Mouse (Mus musculus): ENCODE measurements at regions not wholly inside any gene's neighbourhood (a gene's known extent, or its start where the extent isn't known, plus 50 kb on each side); places are given as distances from the start of the nearest gene placed in this dataset.

- 97% methylated on average over 1 of the region's 1 CpGs for WGBS
- H3K9me3 ChIP-seq: no peaks in the 10 kb centered on the region
- no peaks in the 10 kb centered on the region for H3K4me1 ChIP-seq (replicated peaks)
- no peaks in the 10 kb centered on the region for H3K27me3 ChIP-seq
- no peak overlapping the region for H3K4me2 ChIP-seq (replicated peaks)
- H3K36me3 ChIP-seq: no peaks in the 10 kb centered on the region
- no peak overlapping the region for H3K9ac ChIP-seq (replicated peaks)
- no peak for ATAC-seq
- no peak overlapping the region for H3K27ac ChIP-seq
- H3K4me3 ChIP-seq (replicated peaks): no peak overlapping the region
These were observed 367.4 kb upstream of the Arhgap42 start for GRCm38 (mm10) chr9:9606322-9606721.

GRCm38 (mm10) chr9:9591263-9591662 lies 352.4 kb upstream of the Arhgap42 start:
- ATAC-seq: no peak
- Histone ChIP-seq H3K4me2 (replicated peaks) (no peak overlapping the region), H3K27me3 (no peaks in the 10 kb centered on the region), H3K4me1 (replicated peaks) (no peaks in the 10 kb centered on the region), H3K36me3 (no peaks in the 10 kb centered on the region), H3K9me3 (no peaks in the 10 kb centered on the region), H3K9ac (replicated peaks) (no peak overlapping the region), H3K4me3 (replicated peaks) (no peak overlapping the region), H3K27ac (no peak overlapping the region)

GRCm38 (mm10) chr9:9583011-9583605 lies 344.2 kb upstream of the Arhgap42 start:
- Histone ChIP-seq H3K27ac (no peak overlapping the region), H3K4me1 (replicated peaks) (no peaks in the 10 kb centered on the region), H3K9ac (replicated peaks) (no peak overlapping the region), H3K9me3 (no peaks in the 10 kb centered on the region), H3K27me3 (no peaks in the 10 kb centered on the region), H3K4me3 (replicated peaks) (no peak overlapping the region), H3K36me3 (no peaks in the 10 kb centered on the region), H3K4me2 (replicated peaks) (no peak overlapping the region)
- WGBS: 72% methylated on average over 2 of the region's 2 CpGs
- no peak; the same call in 1 of the 2 replicates for ATAC-seq

GRCm38 (mm10) chr9:9582301-9583010 lies 343.6 kb upstream of the Arhgap42 start:
- no peaks in the 10 kb centered on the region for H3K9me3 ChIP-seq
- H3K4me2 ChIP-seq (replicated peaks): no peak overlapping the region
- no peaks in the 10 kb centered on the region for H3K4me1 ChIP-seq (replicated peaks)
- H3K27ac ChIP-seq: no peak overlapping the region
- H3K27me3 ChIP-seq: no peaks in the 10 kb centered on the region
- ATAC-seq: no peak
- H3K4me3 ChIP-seq (replicated peaks): no peak overlapping the region
- 90% methylated on average over 3 of the region's 3 CpGs for WGBS
- H3K9ac ChIP-seq (replicated peaks): no peak overlapping the region
- H3K36me3 ChIP-seq: no peaks in the 10 kb centered on the region

- H3K4me3 ChIP-seq (replicated peaks): no peak overlapping the region
- H3K4me1 ChIP-seq (replicated peaks): no peaks in the 10 kb centered on the region
- 77% methylated on average over 5 of the region's 5 CpGs for WGBS
- H3K4me2 ChIP-seq (replicated peaks): no peak overlapping the region
- no peaks in the 10 kb centered on the region for H3K9me3 ChIP-seq
- H3K36me3 ChIP-seq: no peaks in the 10 kb centered on the region
- no peaks in the 10 kb centered on the region for H3K27me3 ChIP-seq
- ATAC-seq: no peak
- H3K27ac ChIP-seq: no peak overlapping the region
- no peak overlapping the region for H3K9ac ChIP-seq (replicated peaks)
These were observed 329.2 kb upstream of the Arhgap42 start for GRCm38 (mm10) chr9:9568040-9568649.

- Histone ChIP-seq H3K27ac (no peak overlapping the region), H3K4me3 (replicated peaks) (no peak overlapping the region), H3K27me3 (no peaks in the 10 kb centered on the region), H3K36me3 (no peaks in the 10 kb centered on the region), H3K9ac (replicated peaks) (no peak overlapping the region), H3K9me3 (no peaks in the 10 kb centered on the region), H3K4me1 (replicated peaks) (no peaks in the 10 kb centered on the region), H3K4me2 (replicated peaks) (no peak overlapping the region)
- no peak for ATAC-seq
These were observed 325.6 kb upstream of the Arhgap42 start for GRCm38 (mm10) chr9:9564551-9564950.

- no peak overlapping the region for H3K4me2 ChIP-seq (replicated peaks)
- H3K4me3 ChIP-seq (replicated peaks): no peak overlapping the region
- no peak for ATAC-seq
- no peak overlapping the region for H3K27ac ChIP-seq
- no peaks in the 10 kb centered on the region for H3K27me3 ChIP-seq
- H3K9me3 ChIP-seq: no peaks in the 10 kb centered on the region
- H3K9ac ChIP-seq (replicated peaks): no peak overlapping the region
- no peaks in the 10 kb centered on the region for H3K36me3 ChIP-seq
- H3K4me1 ChIP-seq (replicated peaks): no peaks in the 10 kb centered on the region
These were observed 309.8 kb upstream of the Arhgap42 start for GRCm38 (mm10) chr9:9548657-9549056.

GRCm38 (mm10) chr9:9547570-9547969 lies 308.7 kb upstream of the Arhgap42 start:
- Histone ChIP-seq H3K36me3 (no peaks in the 10 kb centered on the region), H3K27ac (no peak overlapping the region), H3K9ac (replicated peaks) (no peak overlapping the region), H3K4me3 (replicated peaks) (no peak overlapping the region), H3K9me3 (no peaks in the 10 kb centered on the region), H3K27me3 (no peaks in the 10 kb centered on the region), H3K4me1 (replicated peaks) (no peaks in the 10 kb centered on the region), H3K4me2 (replicated peaks) (no peak overlapping the region)
- ATAC-seq: no peak
- WGBS: 83% methylated on average over 3 of the region's 3 CpGs

- no peaks in the 10 kb centered on the region for H3K36me3 ChIP-seq
- no peak overlapping the region for H3K4me2 ChIP-seq (replicated peaks)
- H3K9me3 ChIP-seq: no peaks in the 10 kb centered on the region
- H3K27ac ChIP-seq: no peak overlapping the region
- ATAC-seq: no peak
- H3K27me3 ChIP-seq: no peaks in the 10 kb centered on the region
- whole genome bisulfite sequencing: 82% methylated on average over 2 of the region's 2 CpGs
- H3K4me3 ChIP-seq (replicated peaks): no peak overlapping the region
- no peaks in the 10 kb centered on the region for H3K4me1 ChIP-seq (replicated peaks)
- no peak overlapping the region for H3K9ac ChIP-seq (replicated peaks)
These were observed 308.2 kb upstream of the Arhgap42 start for GRCm38 (mm10) chr9:9547121-9547520.

GRCm38 (mm10) chr9:9500345-9500744 lies 261.4 kb upstream of the Arhgap42 start:
- Histone ChIP-seq H3K4me3 (replicated peaks) (no peak overlapping the region), H3K4me1 (replicated peaks) (no peaks in the 10 kb centered on the region), H3K4me2 (replicated peaks) (no peak overlapping the region), H3K36me3 (no peaks in the 10 kb centered on the region), H3K27me3 (no peaks in the 10 kb centered on the region), H3K9me3 (no peaks in the 10 kb centered on the region), H3K9ac (replicated peaks) (no peak overlapping the region), H3K27ac (no peak overlapping the region)
- ATAC-seq: no peak
- 86% methylated on average over 2 of the region's 2 CpGs for WGBS

GRCm38 (mm10) chr9:9493594-9494182 lies 254.8 kb upstream of the Arhgap42 start:
- Histone ChIP-seq H3K9ac (replicated peaks) (no peak overlapping the region), H3K4me3 (replicated peaks) (no peak overlapping the region), H3K4me2 (replicated peaks) (no peak overlapping the region), H3K27me3 (no peaks in the 10 kb centered on the region), H3K4me1 (replicated peaks) (no peaks in the 10 kb centered on the region), H3K36me3 (no peaks in the 10 kb centered on the region), H3K27ac (no peak overlapping the region), H3K9me3 (no peaks in the 10 kb centered on the region)
- ATAC-seq: 0 out of 2 replicates have a peak, but pooled peaks have one; percentile 30
- WGBS: 64% methylated on average over 3 of the region's 3 CpGs

GRCm38 (mm10) chr9:9477145-9477544 lies 238.2 kb upstream of the Arhgap42 start:
- no peak for ATAC-seq
- Histone ChIP-seq H3K9ac (replicated peaks) (no peak overlapping the region), H3K9me3 (no peaks in the 10 kb centered on the region), H3K4me1 (replicated peaks) (0 out of 2 replicates have a peak, but pooled peaks cover 2% of the 10 kb centered on the region), H3K4me2 (replicated peaks) (no peak overlapping the region), H3K36me3 (no peaks in the 10 kb centered on the region), H3K4me3 (replicated peaks) (no peak overlapping the region), H3K27me3 (no peaks in the 10 kb centered on the region), H3K27ac (no peak overlapping the region)

Measured in midbrain, embryonic 13.5 days (tissue).